Mouse (Mus musculus): ENCODE data around the gene Cdk13. TPM values are rescaled to one million over a fixed set of nuclear protein-coding genes. Genes with fewer than 3 reads are reported as not detected.
A peak's percentile ranks its signal among the peaks of the same experiment; 100 is the strongest.

Gene Cdk13
- polyA plus RNA-seq, 1 experiment = 46.5 TPM

GRCm38 (mm10) chr13:17701322-17701721 lies 103.6 kb downstream of the Cdk13 start:
- no peak overlapping the region for H3K4me3 ChIP-seq (ENCODE audit: insufficient read depth, low read length)
- TF ChIP-seq CTCF (IDR thresholded peaks at IDR 0.05; ENCODE audit: low read depth, low read length) = no peak
- no peak for TF ChIP-seq POLR2A (IDR thresholded peaks at IDR 0.05; ENCODE audit: borderline replicate concordance, low read depth, low read length)
- H3K4me1 ChIP-seq (ENCODE audit: control insufficient read depth, insufficient read depth, low read length) = peaks cover 12% of the 10 kb centered on the region
- H3K27ac ChIP-seq (ENCODE audit: insufficient read depth, low read depth, low read length) = no peak overlapping the region

GRCm38 (mm10) chr13:17700090-17700715 lies 104.7 kb downstream of the Cdk13 start:
- H3K4me1 ChIP-seq (ENCODE audit: control insufficient read depth, insufficient read depth, low read length) = peaks cover 11% of the 10 kb centered on the region
- no peak overlapping the region for H3K4me3 ChIP-seq (ENCODE audit: insufficient read depth, low read length)
- no peak overlapping the region for H3K27ac ChIP-seq (ENCODE audit: insufficient read depth, low read depth, low read length)
- TF ChIP-seq CTCF (IDR thresholded peaks at IDR 0.05; ENCODE audit: low read depth, low read length) (no peak), POLR2A (IDR thresholded peaks at IDR 0.05; ENCODE audit: borderline replicate concordance, low read depth, low read length) (no peak)

- Histone ChIP-seq H3K27ac (ENCODE audit: insufficient read depth, low read depth, low read length) (peak overlapping the region; percentile 97), H3K4me1 (ENCODE audit: control insufficient read depth, insufficient read depth, low read length) (peaks cover 9% of the 10 kb centered on the region), H3K4me3 (ENCODE audit: insufficient read depth, low read length) (peak overlapping the region; percentile 96)
- TF ChIP-seq POLR2A (IDR thresholded peaks at IDR 0.05; ENCODE audit: borderline replicate concordance, low read depth, low read length) = no peak
- TF ChIP-seq CTCF (IDR thresholded peaks at IDR 0.05; ENCODE audit: low read depth, low read length) = no peak
These were observed 108.9 kb downstream of the Cdk13 start for GRCm38 (mm10) chr13:17695898-17696580.

- H3K4me3 ChIP-seq (ENCODE audit: insufficient read depth, low read length) = peak within 1 kb of the TSS; percentile 96
- peak within 1 kb of the TSS; percentile 97 for H3K27ac ChIP-seq (ENCODE audit: insufficient read depth, low read depth, low read length)
- TF ChIP-seq CTCF (IDR thresholded peaks at IDR 0.05; ENCODE audit: low read depth, low read length) = no peak
- no peak for TF ChIP-seq POLR2A (IDR thresholded peaks at IDR 0.05; ENCODE audit: borderline replicate concordance, low read depth, low read length)
- H3K4me1 ChIP-seq (ENCODE audit: control insufficient read depth, insufficient read depth, low read length) = peaks cover 4% of the 10 kb centered on the region
These were observed 109.8 kb downstream of the Cdk13 start, which contains the start of the genes Mplkip and Sugct for GRCm38 (mm10) chr13:17694911-17695699. Gene Mplkip (plus strand): TSS chr13:17695192. Gene Sugct (minus strand): TSS chr13:17695553.

GRCm38 (mm10) chr13:17694414-17694813 lies 110.5 kb downstream of the Cdk13 start:
- Histone ChIP-seq H3K4me1 (ENCODE audit: control insufficient read depth, insufficient read depth, low read length) (peaks cover 5% of the 10 kb centered on the region), H3K27ac (ENCODE audit: insufficient read depth, low read depth, low read length) (peak overlapping the region; percentile 37), H3K4me3 (ENCODE audit: insufficient read depth, low read length) (peak overlapping the region; percentile 77)
- TF ChIP-seq CTCF (IDR thresholded peaks at IDR 0.05; ENCODE audit: low read depth, low read length) = no peak
- no peak for TF ChIP-seq POLR2A (IDR thresholded peaks at IDR 0.05; ENCODE audit: borderline replicate concordance, low read depth, low read length)

- TF ChIP-seq POLR2A (IDR thresholded peaks at IDR 0.05; ENCODE audit: borderline replicate concordance, low read depth, low read length) (no peak), CTCF (IDR thresholded peaks at IDR 0.05; ENCODE audit: low read depth, low read length) (no peak)
- Histone ChIP-seq H3K27ac (ENCODE audit: insufficient read depth, low read depth, low read length) (no peak overlapping the region), H3K4me1 (ENCODE audit: control insufficient read depth, insufficient read depth, low read length) (peaks cover 5% of the 10 kb centered on the region), H3K4me3 (ENCODE audit: insufficient read depth, low read length) (no peak overlapping the region; the same call in 1 of the 2 replicates)
These were observed 111.1 kb downstream of the Cdk13 start for GRCm38 (mm10) chr13:17693816-17694215.

GRCm38 (mm10) chr13:17691436-17691835 lies 113.5 kb downstream of the Cdk13 start:
- peaks cover 2% of the 10 kb centered on the region for H3K4me1 ChIP-seq (ENCODE audit: control insufficient read depth, insufficient read depth, low read length)
- TF ChIP-seq CTCF (IDR thresholded peaks at IDR 0.05; ENCODE audit: low read depth, low read length) (no peak), POLR2A (IDR thresholded peaks at IDR 0.05; ENCODE audit: borderline replicate concordance, low read depth, low read length) (no peak)
- no peak overlapping the region for H3K4me3 ChIP-seq (ENCODE audit: insufficient read depth, low read length)
- no peak overlapping the region for H3K27ac ChIP-seq (ENCODE audit: insufficient read depth, low read depth, low read length)

GRCm38 (mm10) chr13:17690686-17691085 lies 114.2 kb downstream of the Cdk13 start:
- Histone ChIP-seq H3K27ac (ENCODE audit: insufficient read depth, low read depth, low read length) (no peak overlapping the region), H3K4me3 (ENCODE audit: insufficient read depth, low read length) (no peak overlapping the region), H3K4me1 (ENCODE audit: control insufficient read depth, insufficient read depth, low read length) (peaks cover 2% of the 10 kb centered on the region)
- TF ChIP-seq POLR2A (IDR thresholded peaks at IDR 0.05; ENCODE audit: borderline replicate concordance, low read depth, low read length) = no peak
- TF ChIP-seq CTCF (IDR thresholded peaks at IDR 0.05; ENCODE audit: low read depth, low read length) = no peak

- peaks cover 2% of the 10 kb centered on the region for H3K4me1 ChIP-seq (ENCODE audit: control insufficient read depth, insufficient read depth, low read length)
- H3K4me3 ChIP-seq (ENCODE audit: insufficient read depth, low read length) = no peak overlapping the region
- H3K27ac ChIP-seq (ENCODE audit: insufficient read depth, low read depth, low read length) = no peak overlapping the region
- TF ChIP-seq POLR2A (IDR thresholded peaks at IDR 0.05; ENCODE audit: borderline replicate concordance, low read depth, low read length) = no peak
These were observed 115.4 kb downstream of the Cdk13 start for GRCm38 (mm10) chr13:17689461-17689860.
